Comparison of ENCODE assay signal across 9 mouse cellular contexts in genomic region chr9:80068735-80069315, GRCm38 (mm10). TPM values are rescaled to one million over a fixed set of nuclear protein-coding genes. Genes with fewer than 3 reads are reported as not detected.
A peak's percentile ranks its signal among the peaks of the same experiment; 100 is the strongest.
DNase-seq lines count a peak whose midpoint lies in the region; ATAC-seq lines count a peak whose summit lies in the region.
"Had no signal": no experiment of that assay in that cellular context is flagged by ENCODE, and none has a peak within 500 bp of the region (broad histone marks: within the 10 kb centered on the region; RNA-seq: fewer than 3 reads in every experiment).

No protein-coding gene starts in this region.

- peak overlapping the region; percentile 99 for H3K9ac ChIP-seq in forebrain, embryonic 15.5 days (replicated peaks)
- H3K9ac ChIP-seq in liver, embryonic 15.5 days = peak overlapping the region; percentile 93

- peaks cover 25% of the 10 kb centered on the region for H3K4me1 ChIP-seq in forebrain, embryonic 15.5 days
- peaks cover 51% of the 10 kb centered on the region for H3K4me1 ChIP-seq in liver, embryonic 15.5 days (replicated peaks)

- no peaks in the 10 kb centered on the region for H3K27me3 ChIP-seq in forebrain, embryonic 15.5 days
- no peaks in the 10 kb centered on the region for H3K27me3 ChIP-seq in liver, embryonic 15.5 days

- H3K4me3 ChIP-seq in forebrain, embryonic 15.5 days = peak overlapping the region; percentile 84
- H3K4me3 ChIP-seq in liver, embryonic 15.5 days (replicated peaks) = peak overlapping the region; percentile 95

- no peaks in the 10 kb centered on the region for H3K36me3 ChIP-seq in forebrain, embryonic 15.5 days
- H3K36me3 ChIP-seq in liver, embryonic 15.5 days (replicated peaks) = no peaks in the 10 kb centered on the region

- peak; percentile 22 for DNase-seq in CD4-positive, CD25-positive, alpha-beta regulatory T cell, adult 2 months (ENCODE audit: low read depth, low spot score)
- DNase-seq in 416B (ENCODE audit: low read depth) = peak; percentile 81
- DNase-seq in Muller cell, postnatal 12 days (ENCODE audit: inconsistent ontology term) = no peak
- no peak for DNase-seq in thymus, postnatal 25 days
- DNase-seq in frontal cortex, postnatal 25 days (ENCODE audit: low spot score in 2 of 2) = no peak
- DNase-seq: kidney, adult 11 months had no signal

- no peaks in the 10 kb centered on the region for H3K9me3 ChIP-seq in forebrain, embryonic 15.5 days
- no peaks in the 10 kb centered on the region for H3K9me3 ChIP-seq in liver, embryonic 15.5 days (replicated peaks)

- no peak for ATAC-seq in CD4-positive, CD25-positive, alpha-beta regulatory T cell, adult 4 months
- ATAC-seq in forebrain, embryonic 15.5 days (replicated peaks) = no peak
- no peak for ATAC-seq in liver, embryonic 15.5 days (ENCODE audit: insufficient read depth)

- WGBS in forebrain, embryonic 15.5 days = 22% methylated on average over 11 of the region's 11 CpGs
- 8% methylated on average over 11 of the region's 11 CpGs for WGBS in liver, embryonic 15.5 days (ENCODE audit: insufficient replicate concordance)

- 0 out of 2 replicates have a peak overlapping the region, but pooled peaks have one; percentile 100 for H3K27ac ChIP-seq in forebrain, embryonic 15.5 days (replicated peaks)
- no peak overlapping the region for H3K27ac ChIP-seq in liver, embryonic 15.5 days (replicated peaks)

- peak overlapping the region; percentile 43 for H3K4me2 ChIP-seq in forebrain, embryonic 15.5 days (replicated peaks)
- peak overlapping the region; percentile 88 for H3K4me2 ChIP-seq in liver, embryonic 15.5 days

RNA-seq across cellular contexts. Expression of gene Senp6, which starts 2.1 kb away (rescaled TPM):
- polyA plus RNA-seq in CD4-positive, CD25-positive, alpha-beta regulatory T cell, adult 4 months (2017; shearing (Covaris generic)) = 10 to 100 TPM; 57.7 to 74.1 TPM
- polyA plus RNA-seq in forebrain, embryonic 15.5 days (2015; fragmentation: Nextera tagmentation; extraction: Ambion mirVana) = 56.3 and 59.8 TPM in 2 replicates
- 13.0 TPM in 2 replicates for polyA plus RNA-seq in liver, embryonic 15.5 days (2015; fragmentation: Nextera tagmentation; extraction: Ambion mirVana)

RNA-seq across cellular contexts. Expression of gene Filip1, which starts 56.2 kb away (rescaled TPM):
- 1 to 10 TPM in 1 of 2 experiments, under 1 TPM in 1; 0.29 to 1.6 TPM for polyA plus RNA-seq in CD4-positive, CD25-positive, alpha-beta regulatory T cell, adult 4 months (2017; shearing (Covaris generic))
- polyA plus RNA-seq in forebrain, embryonic 15.5 days (2015; fragmentation: Nextera tagmentation; extraction: Ambion mirVana) = 3.1 and 3.2 TPM in 2 replicates
- polyA plus RNA-seq in liver, embryonic 15.5 days (2015; fragmentation: Nextera tagmentation; extraction: Ambion mirVana) = 0.67 and 0.90 TPM in 2 replicates

Comparison
In these comparisons a context has a peak if more than half of its experiments do, and no peak if none do; other contexts are left out.
1. DNase-seq: peak in CD4-positive, CD25-positive, alpha-beta regulatory T cell, adult 2 months (single experiment) and 416B (single experiment); none in Muller cell, postnatal 12 days (single experiment), thymus, postnatal 25 days (single experiment) and frontal cortex, postnatal 25 days (0 of 2).